Mouse (Mus musculus): ENCODE measurements around the gene Prdx2. TPM values are rescaled to one million over a fixed set of nuclear protein-coding genes. Genes with fewer than 3 reads are reported as not detected.

Prdx2 gene
- polyA plus RNA-seq (2015; fragmentation: Nextera tagmentation; extraction: Ambion mirVana), result 803 and 820 TPM in 2 replicates

DNA sequence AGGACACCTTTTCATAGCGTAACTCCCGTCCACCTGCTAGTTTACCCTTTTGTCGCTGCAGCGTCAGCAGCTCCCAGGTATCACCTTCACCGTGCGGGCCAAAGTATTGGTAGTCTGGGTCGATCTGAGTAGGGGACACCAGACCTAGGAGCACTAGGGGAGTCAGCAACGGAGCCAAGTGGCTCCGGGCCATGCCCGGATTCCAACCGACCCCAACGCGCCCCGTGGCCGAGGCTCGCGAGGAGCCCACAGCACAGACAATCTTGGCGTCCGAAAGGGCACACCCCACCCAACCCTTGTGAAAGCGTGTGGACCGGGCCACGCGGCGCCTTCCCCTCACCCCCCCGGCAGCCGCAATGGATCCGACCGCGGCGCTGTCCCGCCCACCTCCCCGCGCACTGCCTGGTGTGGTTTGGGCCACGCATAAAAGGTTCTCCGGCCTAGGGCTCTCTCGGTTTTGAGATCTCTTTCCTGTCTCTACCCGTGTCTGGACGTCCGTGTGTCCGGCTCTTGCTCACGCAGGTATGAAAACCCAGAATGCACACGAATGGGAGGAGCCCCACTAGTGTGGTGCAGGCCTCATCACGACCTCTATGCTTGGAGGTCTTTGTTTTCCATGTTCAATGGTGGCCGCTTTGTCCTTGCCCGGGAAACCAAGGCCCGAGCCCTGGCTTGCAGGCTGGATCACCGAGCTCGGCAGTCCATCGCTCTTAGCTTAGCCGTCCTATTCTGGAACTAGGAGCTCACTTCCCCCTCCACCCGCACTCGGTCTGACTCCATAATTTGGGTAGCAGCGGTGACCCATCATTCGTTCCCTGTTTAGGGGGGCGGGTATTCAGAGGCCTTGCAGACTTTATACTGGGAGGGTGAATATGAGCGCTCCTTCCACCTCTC is at the start of gene Prdx2, which contains the start of the genes Gm49661 and Rnaseh2a:
TSS of gene Prdx2 (plus strand) at position 347 of the 894 bp plus-strand sequence.
TSS of gene Gm49661 (minus strand) at position 193 of the 894 bp plus-strand sequence.
TSS of gene Rnaseh2a (minus strand) at position 527 of the 894 bp plus-strand sequence.

DNA sequence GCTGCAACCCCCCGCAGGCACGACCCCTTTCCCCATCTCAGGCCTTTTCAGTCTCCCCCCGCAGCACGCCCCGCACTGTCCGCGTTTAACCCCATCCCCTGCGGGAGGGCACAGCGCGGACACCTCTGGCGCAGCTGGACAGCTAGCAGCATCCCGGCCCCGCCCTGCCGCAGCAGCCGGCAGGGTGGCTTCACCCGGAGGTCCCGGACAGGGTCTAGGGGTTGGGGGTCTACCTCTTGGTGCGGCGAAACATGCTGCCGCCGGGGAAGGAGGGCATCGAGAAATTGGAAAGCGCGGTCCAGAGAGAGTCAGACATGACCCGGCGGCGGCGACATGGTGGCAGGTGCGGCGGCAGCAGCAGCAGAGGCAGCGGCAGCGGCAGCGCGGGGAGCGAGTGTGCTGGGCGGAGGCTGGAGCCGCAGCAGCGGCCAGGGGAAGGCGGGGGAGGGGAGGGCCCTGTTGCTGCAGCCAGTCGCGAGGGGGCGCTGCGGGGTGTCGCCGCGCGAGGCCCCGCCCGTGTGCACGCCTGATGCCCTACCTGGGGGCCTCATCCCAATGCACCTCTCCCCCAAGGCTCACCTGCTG is 32.3 kb upstream of the Prdx2 start, which contains the start of gene Mast1:
TSS of gene Mast1 (minus strand) at position 398 of the 585 bp plus-strand sequence.

DNA sequence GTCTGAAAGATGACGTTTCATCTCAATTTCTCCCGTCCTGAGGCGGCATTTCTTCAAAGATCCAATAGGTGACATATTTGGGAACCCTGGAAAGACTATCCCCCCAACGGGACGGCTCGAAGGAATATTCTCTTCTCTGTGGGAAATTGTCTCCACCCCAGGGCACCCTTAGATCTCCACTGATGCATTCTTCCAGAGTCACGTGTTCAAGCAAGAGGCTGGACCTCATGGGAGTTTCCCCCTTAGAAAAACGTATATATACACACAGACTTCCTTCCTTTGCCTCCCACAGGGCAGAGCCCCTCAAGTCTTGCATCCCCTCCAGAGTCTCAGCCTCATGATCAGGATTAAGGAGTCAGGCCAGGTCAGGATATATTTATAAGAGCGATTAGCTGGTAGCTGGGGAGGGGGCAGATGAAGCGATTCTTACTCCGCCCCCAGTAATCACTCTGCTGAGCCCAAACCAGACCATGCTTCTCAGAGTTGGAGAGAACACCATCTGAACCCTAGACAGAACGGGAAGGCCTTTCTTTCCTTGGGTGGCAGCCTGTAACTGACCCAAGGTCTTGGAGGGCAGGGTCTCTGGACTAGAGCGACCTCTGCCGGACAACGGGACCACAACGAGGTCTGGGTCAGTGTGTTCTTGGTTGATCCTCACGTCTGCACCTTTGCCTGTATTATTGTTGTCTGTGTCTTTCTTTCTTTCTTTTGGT is 22.7 kb upstream of the Prdx2 start, which contains the start of gene Rtbdn:
TSS of gene Rtbdn (plus strand) at position 464 of the 713 bp plus-strand sequence.

DNA sequence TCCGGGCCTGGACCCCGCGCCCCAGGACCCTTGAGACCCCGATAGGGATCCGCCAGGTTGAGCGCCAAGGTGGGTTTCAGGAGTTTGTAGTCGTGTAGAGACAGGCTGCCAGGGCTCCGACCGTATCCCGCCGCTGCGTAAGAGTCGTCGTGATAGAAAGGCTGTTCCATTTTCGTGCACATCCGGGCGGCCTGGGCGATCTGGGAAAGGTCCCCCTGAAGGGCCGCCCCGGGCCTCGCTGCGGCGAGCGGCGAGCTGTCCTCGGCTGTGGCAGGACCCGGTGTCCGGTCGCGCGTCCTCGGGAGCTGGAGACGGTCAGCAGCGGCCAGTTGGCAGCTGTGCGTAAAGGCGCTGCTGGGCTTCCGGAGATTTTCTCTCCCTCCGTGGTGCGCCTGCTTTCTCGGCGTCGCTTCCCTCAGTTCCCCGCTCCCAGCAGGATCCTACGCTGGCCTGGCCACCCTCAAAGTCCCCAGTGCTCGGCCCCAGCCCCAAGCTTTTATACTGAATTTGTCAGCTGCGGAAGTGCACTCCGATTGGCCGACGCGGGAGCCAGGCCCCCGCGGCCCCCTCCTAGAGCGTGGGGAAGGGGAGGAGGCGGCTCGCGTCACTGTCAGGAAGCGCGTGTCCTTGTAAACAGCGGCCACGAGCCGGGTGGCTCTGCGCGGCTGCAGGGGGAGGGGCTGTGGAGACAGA is 9.0 kb downstream of the Prdx2 start, which contains the start of gene Junb:
TSS of gene Junb (minus strand) at position 471 of the 693 bp plus-strand sequence.

DNA sequence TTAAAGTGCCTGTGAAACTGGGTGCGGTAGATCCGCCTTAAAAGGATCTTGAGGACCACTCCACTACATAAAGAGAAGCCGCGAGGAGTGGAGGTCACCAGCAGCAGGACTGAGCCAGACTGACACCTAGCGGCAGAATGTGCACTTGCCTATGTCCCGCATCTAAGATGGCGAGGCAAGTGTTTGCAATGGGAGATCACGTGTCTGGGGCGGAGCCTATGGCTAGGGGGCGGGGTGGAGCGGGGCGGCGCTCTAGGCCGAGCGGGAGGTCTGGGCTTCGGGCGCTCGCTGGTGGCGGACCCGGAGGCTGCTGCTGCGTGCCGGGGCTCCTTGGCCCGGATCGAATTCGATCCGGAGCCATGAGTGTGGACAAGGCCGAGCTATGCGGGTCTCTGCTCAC is 21.0 kb downstream of the Prdx2 start, which contains the start of gene Hook2:
TSS of gene Hook2 (plus strand) at position 255 of the 400 bp plus-strand sequence.

DNA sequence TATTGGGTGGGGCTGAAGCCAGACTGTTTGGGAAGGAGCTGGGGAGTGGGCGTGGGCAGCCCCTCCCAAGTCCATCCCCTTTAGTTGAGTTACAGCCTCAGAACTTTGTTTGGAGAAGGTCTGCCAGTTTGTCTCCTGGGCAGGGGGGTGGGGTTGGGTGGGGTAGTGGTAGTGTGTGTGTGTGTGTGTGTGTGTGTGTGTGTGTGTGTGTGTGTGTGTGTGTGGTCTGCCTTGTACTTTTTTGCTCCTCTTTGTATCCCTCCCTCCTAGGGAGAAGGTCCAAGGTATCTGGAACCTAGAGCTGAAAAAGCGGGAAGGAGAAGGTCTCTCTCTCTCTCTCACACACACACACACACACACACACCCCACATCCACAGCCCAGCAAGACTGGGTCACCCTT is 45.0 kb downstream of the Prdx2 start, which contains the start of gene Best2:
TSS of gene Best2 (minus strand) at position 101 of the 400 bp plus-strand sequence.

Small RNAs within 50 kb of the gene (microRNA-seq; reads per million reads assigned to microRNA genes)
- not detected for gene Gm24197

Other genes with a start within 250 kb of the Prdx2 start
- gene G430095P16Rik, start 246.6 kb upstream of the Prdx2 start, polyA plus RNA-seq (2015; fragmentation: Nextera tagmentation; extraction: Ambion mirVana), result 0.57 and 1.4 TPM in 2 replicates
- 72.8 and 75.0 TPM in 2 replicates for gene Nfix, start 169.2 kb upstream of the Prdx2 start, polyA plus RNA-seq (2015; fragmentation: Nextera tagmentation; extraction: Ambion mirVana)
- gene Dand5, start 146.8 kb upstream of the Prdx2 start, polyA plus RNA-seq (2015; fragmentation: Nextera tagmentation; extraction: Ambion mirVana), result 15.3 TPM in 2 replicates
- gene Gadd45gip1, start 138.1 kb upstream of the Prdx2 start, polyA plus RNA-seq (2015; fragmentation: Nextera tagmentation; extraction: Ambion mirVana), result 47.5 and 50.9 TPM in 2 replicates
- gene Rad23a, start 128.9 kb upstream of the Prdx2 start, polyA plus RNA-seq (2015; fragmentation: Nextera tagmentation; extraction: Ambion mirVana), result 96.2 and 103 TPM in 2 replicates
- 450 and 531 TPM in 2 replicates for gene Calr, start 122.7 kb upstream of the Prdx2 start, polyA plus RNA-seq (2015; fragmentation: Nextera tagmentation; extraction: Ambion mirVana)
- 81.3 and 92.5 TPM in 2 replicates for gene Farsa, start 112.6 kb upstream of the Prdx2 start, polyA plus RNA-seq (2015; fragmentation: Nextera tagmentation; extraction: Ambion mirVana)
- gene Syce2, start 97.5 kb upstream of the Prdx2 start, polyA plus RNA-seq (2015; fragmentation: Nextera tagmentation; extraction: Ambion mirVana), result 57.4 and 59.5 TPM in 2 replicates
- 39.3 and 46.9 TPM in 2 replicates for gene Gcdh, start 75.7 kb upstream of the Prdx2 start, polyA plus RNA-seq (2015; fragmentation: Nextera tagmentation; extraction: Ambion mirVana)
- gene Klf1, start 67.7 kb upstream of the Prdx2 start, polyA plus RNA-seq (2015; fragmentation: Nextera tagmentation; extraction: Ambion mirVana), result 0.32 and 0.45 TPM in 2 replicates
- 8.1 and 8.6 TPM in 2 replicates for gene Dnase2a, start 61.0 kb upstream of the Prdx2 start, polyA plus RNA-seq (2015; fragmentation: Nextera tagmentation; extraction: Ambion mirVana)
- 66.1 and 78.5 TPM in 2 replicates for gene Mast1, start 32.2 kb upstream of the Prdx2 start, polyA plus RNA-seq (2015; fragmentation: Nextera tagmentation; extraction: Ambion mirVana)
- gene Rtbdn, start 22.6 kb upstream of the Prdx2 start, polyA plus RNA-seq (2015; fragmentation: Nextera tagmentation; extraction: Ambion mirVana), result 3.0 and 4.9 TPM in 2 replicates
- gene Gm49661, start 154 bp upstream of the Prdx2 start, polyA plus RNA-seq (2015; fragmentation: Nextera tagmentation; extraction: Ambion mirVana), result not detected in 2 replicates
- 52.7 and 61.5 TPM in 2 replicates for gene Rnaseh2a, start 180 bp downstream of the Prdx2 start, polyA plus RNA-seq (2015; fragmentation: Nextera tagmentation; extraction: Ambion mirVana)
- 8.8 and 9.0 TPM in 2 replicates for gene Junb, start 9.1 kb downstream of the Prdx2 start, polyA plus RNA-seq (2015; fragmentation: Nextera tagmentation; extraction: Ambion mirVana)
- 24.5 and 30.2 TPM in 2 replicates for gene Hook2, start 21.0 kb downstream of the Prdx2 start, polyA plus RNA-seq (2015; fragmentation: Nextera tagmentation; extraction: Ambion mirVana)
- gene Best2, start 44.9 kb downstream of the Prdx2 start, polyA plus RNA-seq (2015; fragmentation: Nextera tagmentation; extraction: Ambion mirVana), result 0.19 TPM in 1 of 2 replicates, not detected in the other
- gene Asna1, start 55.7 kb downstream of the Prdx2 start, polyA plus RNA-seq (2015; fragmentation: Nextera tagmentation; extraction: Ambion mirVana), result 139 and 141 TPM in 2 replicates
- gene Trir, start 57.2 kb downstream of the Prdx2 start, polyA plus RNA-seq (2015; fragmentation: Nextera tagmentation; extraction: Ambion mirVana), result 157 and 167 TPM in 2 replicates
- 45.5 and 47.6 TPM in 2 replicates for gene Tnpo2, start 67.3 kb downstream of the Prdx2 start, polyA plus RNA-seq (2015; fragmentation: Nextera tagmentation; extraction: Ambion mirVana)
- 66.7 and 79.1 TPM in 2 replicates for gene Fbxw9, start 90.5 kb downstream of the Prdx2 start, polyA plus RNA-seq (2015; fragmentation: Nextera tagmentation; extraction: Ambion mirVana)
- not detected in 2 replicates for gene Gm5741, start 98.4 kb downstream of the Prdx2 start, polyA plus RNA-seq (2015; fragmentation: Nextera tagmentation; extraction: Ambion mirVana)
- gene Dhps, start 102.2 kb downstream of the Prdx2 start, polyA plus RNA-seq (2015; fragmentation: Nextera tagmentation; extraction: Ambion mirVana), result 131 and 132 TPM in 2 replicates
- gene Wdr83os, start 111.2 kb downstream of the Prdx2 start, polyA plus RNA-seq (2015; fragmentation: Nextera tagmentation; extraction: Ambion mirVana), result 127 and 135 TPM in 2 replicates
- gene Wdr83, start 111.7 kb downstream of the Prdx2 start, polyA plus RNA-seq (2015; fragmentation: Nextera tagmentation; extraction: Ambion mirVana), result 34.8 and 42.5 TPM in 2 replicates
- 20.5 and 24.7 TPM in 2 replicates for gene Man2b1, start 113.7 kb downstream of the Prdx2 start, polyA plus RNA-seq (2015; fragmentation: Nextera tagmentation; extraction: Ambion mirVana)
- 3.0 and 3.6 TPM in 2 replicates for gene Zfp791, start 153.5 kb downstream of the Prdx2 start, polyA plus RNA-seq (2015; fragmentation: Nextera tagmentation; extraction: Ambion mirVana)
- not detected in 2 replicates for gene Cks1brt, start 182.3 kb downstream of the Prdx2 start, polyA plus RNA-seq (2015; fragmentation: Nextera tagmentation; extraction: Ambion mirVana)